Mouse (Mus musculus) kidney, postnatal 4 days (tissue): ENCODE data around the gene Rbm14.
"Not testable (repeated sequence)": the region's sequence is repeated elsewhere in the genome, so short reads cannot be mapped to it uniquely, and the experiment has no call there.

Experiments used
- DNase-seq, 2 experiments: peaks; one replicate each; pipeline ENCODE4 v3.0.0; 2021; ENCODE audit warnings: mixed read lengths in 2 of 2

Gene Rbm14

DNA sequence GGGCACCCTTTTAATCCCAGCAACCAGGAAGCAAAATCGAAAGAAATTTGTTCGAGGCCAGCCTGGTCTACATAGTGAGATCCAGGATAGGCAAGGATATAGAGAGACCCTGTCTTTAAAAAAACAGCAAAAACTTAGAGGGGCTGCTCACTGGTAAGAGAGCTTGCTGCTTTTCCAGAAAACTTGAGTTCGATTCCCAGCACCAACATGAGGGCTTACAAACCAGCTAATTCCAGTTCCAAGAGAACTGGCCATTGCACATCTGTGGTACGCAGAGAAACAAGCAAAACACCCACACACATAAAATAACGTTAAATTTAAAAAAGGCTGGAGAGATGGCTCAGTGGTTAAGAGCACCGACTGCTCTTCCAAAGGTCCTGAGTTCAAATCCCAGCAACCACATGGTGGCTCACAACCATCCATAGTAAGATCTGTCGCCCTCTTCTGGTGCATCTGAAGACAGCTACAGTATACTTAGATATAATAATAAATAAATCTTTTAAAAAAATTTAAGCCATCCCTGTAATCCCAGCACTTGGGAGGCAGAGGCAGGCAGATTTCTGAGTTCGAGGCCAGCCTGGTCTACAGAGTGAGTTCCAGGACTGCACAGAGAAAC lies 1.0 kb upstream of the Rbm14 start:
- peak in 1 of 2 experiments; percentile 25 for DNase-seq

DNA sequence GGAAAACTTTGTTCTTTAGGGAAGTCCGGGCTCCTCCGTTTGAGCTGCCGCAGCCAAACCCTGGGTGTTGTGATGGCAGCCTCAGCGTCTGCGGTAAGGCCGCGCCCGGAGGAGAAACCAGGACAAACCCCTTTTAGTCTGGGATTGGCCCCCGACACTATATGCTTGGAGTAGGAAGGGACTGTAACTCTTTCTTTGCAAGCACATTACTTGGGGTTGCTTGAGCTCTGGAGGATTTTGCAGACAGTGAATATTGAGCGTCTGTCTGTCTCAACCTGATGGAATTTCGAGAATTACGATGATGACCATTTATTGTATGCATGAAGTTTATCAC lies 442 bp upstream of the Rbm14 start:
- no peak for DNase-seq

DNA sequence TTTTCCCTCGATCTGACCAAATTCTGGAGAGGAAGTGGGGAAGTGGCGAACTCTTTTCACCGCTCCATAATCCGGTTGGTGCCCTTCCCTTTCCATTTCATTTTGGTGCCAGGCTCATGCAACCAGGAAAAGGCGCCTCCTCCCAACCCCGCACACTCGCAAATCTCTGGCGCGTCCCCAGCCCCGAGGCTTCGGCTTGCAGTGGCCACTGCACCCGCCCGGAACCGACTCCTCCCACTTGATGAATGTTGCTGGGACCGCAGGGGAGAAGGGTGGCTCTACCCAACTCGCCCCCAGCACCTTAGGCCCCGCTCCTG lies 730 bp downstream of the Rbm14 start:
- no peak for DNase-seq

DNA sequence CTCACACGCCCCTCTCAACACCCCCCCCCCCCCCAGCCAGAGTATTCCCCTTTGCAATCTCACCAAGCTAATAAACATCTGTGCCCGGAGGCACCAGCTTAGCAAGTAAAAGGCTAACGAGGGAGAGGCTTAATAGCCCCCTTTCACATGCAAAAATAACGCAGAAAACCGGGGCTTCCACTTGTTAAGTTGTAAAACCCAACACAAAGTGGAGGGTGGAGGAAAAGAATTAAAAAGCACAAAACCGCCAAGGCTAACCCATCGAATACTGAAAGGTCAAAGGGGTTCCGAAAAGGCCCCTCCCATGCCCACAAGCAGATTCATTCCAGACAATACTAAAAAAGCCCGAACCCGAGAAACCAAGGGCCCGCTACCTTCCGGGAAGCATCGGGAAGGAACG lies 1.1 kb downstream of the Rbm14 start:
- DNase-seq: no peak

DNA sequence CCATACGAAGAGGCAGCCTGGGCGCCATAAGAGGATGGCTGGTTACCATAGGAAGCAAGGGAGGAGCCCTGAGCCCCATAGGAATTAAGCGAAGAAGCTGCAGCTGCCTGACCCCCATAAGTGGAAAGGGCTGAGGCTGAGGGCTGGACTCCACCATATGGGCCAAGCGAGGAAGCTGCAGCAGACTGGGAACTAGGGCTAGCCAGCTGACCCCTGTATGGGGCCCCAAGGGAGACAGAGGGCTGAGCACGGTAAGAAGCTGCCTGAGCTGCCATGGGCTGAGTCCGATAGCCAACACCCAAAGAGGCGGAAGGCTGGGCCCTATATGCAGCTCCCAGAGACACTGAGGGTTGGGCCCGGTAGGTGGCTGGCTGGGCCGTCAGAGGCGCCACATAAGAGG lies 8.2 kb downstream of the Rbm14 start:
- no peak for DNase-seq

DNA sequence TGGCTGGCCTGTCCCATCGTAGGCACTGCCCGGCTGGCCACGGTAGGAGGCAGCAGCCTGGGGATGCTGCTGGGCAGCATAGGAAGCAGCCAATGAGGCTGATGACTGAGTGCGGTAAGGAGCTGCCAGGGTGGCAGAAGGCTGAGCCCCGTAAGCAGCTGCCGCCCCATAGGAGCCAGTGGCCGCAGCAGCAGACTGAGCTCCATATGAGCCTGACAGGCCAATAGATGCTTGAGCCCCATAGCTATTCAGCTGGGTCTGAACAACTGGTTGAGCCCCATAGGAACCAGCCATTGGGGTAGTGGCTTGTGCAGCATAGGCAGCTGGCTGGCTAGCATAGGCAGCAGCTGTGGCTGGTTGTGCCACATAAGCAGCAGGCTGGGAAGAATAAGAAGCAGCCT lies 8.7 kb downstream of the Rbm14 start:
- DNase-seq: no peak

DNA sequence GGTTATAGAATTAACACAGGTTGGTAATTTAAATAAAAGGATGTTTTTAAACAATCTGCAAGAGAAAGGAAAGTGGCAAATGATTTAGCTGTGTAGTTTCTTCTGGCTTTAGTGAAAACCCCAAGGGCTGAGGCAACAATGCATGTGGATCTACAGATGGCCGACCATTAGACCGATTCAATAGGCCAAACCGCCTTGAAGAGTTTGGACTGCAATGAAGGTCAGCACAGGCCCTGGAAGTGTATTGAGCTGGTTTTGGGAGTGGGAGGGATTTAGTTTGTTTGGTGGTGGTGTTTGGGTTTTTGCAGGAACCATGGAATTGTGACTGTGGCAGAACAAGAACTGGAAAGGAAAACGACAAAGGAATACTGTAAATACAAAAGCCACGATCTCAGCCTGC lies 12.4 kb downstream of the Rbm14 start:
- no peak for DNase-seq

DNA sequence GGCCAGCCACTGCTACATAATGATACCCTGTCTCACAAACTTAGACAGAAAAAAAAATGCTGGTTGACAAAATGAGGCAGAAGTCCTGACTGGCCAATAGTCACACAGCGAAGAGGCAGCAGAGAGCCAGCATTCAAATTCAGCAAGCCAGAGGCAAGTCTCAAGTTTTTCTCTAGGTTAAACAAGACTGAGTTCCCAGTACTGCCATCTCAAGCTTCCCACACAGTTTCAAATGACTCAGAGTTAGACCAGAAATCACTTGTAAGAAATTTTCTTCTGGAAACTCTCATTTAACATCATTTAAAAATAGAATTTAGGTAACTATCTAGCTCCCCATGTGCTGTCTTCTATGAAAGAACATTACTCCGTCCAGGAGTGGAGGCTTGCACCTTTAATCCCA lies 13.6 kb downstream of the Rbm14 start:
- DNase-seq: no peak

DNA sequence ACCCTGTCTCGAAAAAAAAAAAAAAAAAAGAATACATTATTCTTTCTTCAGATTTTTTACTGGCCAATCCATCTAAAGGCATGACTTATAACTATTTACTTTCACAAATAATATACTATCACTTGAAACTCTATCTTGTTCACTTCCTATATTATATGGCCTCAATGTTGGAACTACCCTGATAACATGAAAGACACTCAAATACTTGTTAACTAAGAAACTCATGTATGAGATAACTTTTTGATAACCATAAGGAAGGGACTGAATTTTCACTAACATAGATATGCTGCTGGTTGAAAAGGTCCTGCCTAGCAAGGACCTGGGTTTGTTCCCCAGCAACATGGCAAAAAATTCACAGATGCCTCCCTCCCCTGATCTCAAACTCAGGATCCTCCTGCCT lies 15.5 kb downstream of the Rbm14 start:
- DNase-seq: no peak

DNA sequence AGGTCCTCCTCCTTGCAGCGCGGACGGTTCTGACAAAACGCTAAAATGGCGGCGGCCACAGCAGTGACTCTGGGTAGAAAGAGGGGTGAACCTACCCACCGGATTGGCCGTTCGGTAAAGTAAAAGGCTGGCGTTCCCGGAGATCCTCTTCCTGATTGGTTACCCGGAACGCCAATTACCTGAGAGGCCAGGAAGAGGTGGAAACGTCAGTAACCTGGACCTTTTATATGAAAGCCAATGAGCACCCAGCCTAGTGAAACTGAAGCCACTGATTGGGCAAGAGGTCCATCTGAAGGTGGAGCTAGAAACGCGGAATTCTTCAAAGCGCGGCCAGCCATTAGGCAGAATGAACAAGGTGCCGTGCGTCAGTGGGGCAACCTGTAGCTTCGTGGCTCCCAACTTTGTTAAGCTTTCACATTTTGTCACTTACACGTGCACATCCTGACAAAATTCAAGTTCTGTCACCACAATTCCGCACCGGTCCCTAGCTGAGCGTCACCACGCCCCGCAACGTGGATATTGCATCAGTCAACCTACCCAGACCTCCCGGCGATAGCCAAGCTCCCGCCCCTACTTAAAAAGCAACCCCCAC lies 17.5 kb downstream of the Rbm14 start, which contains the start of gene Rbm4:
TSS of gene Rbm4 (minus strand) at position 71 of the 592 bp plus-strand sequence.
- peak; percentile 95 to 98 for DNase-seq

DNA sequence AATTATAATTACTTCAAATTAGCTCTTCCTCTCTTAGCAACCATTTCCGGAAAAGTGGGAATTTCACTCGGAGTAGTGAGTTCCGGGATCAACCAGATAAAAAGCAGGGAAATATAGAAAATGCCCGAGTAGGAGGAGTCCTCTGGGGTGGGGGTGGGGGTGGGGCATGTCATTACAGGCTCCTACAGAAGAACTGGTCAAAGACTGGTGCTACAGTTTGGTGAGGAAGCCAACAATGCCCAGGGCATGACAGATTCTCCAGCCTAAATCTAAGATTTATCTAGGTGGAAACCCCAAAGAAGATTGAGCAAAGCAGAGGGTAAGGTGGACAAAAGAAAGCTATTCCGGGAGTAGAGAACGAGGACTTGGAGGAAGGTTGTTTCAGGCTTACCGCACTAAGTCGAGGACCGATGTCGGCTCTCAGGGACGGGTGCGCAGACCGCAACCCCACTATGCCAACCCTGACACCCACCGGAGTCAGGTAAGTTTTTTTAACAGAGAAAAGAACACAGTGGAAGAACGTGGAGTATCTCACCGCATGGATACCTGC lies 18.1 kb downstream of the Rbm14 start:
- DNase-seq: no peak

DNA sequence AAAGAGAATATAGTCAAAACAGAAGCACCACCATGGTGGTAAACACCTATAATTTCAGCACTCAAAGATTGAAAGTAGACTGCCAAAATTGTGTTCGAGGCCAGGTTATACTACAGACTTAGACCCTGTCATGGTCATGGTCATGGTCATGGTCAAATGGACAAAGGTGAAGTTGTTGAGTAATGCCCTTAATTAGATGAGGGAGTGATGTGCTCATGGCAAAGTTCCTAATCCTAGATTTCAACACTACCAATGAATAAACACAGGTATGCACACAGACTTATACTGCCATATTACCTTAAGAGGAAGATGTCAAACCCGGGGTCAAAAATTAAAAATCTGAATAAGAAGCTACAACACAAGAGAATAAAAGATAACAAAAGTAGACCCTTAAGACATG lies 25.1 kb downstream of the Rbm14 start:
- no peak for DNase-seq

DNA sequence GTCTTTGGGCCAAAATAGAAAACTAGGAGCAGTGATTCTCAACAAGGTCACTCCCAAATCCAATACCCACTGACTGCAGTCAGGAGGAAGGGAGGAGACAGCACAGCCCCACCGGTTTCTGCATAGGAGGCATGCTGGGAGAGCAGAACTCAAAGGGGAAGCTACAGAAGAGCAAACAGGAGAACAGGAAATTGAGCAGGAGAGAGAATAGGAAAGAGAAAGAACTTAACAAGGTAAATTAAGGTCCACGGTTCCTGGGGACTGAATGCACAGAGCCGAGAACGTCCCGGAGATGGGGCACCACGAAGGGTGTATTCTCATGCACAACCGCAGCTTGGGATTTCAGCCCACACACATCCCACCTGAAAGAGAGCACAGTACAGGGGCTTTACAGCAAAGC lies 26.2 kb downstream of the Rbm14 start:
- no peak for DNase-seq

DNA sequence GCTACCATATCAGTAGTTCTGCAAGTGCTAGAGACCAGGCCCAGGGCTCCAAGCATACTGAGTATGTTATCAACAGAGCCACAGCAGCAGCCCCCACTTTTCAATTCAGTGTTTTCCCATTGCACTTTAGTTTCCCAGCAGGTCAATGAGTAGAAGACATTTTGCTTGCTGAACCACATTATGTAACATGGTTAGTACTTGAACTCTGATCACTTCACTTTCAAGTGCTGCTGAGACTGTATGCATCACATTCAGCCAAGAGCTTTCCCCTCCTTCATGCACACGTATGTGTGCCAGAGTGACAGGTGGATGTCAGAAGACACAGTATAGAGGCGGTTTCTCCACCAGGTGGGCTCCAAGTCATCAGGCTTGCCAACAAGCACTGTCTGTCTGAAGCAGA lies 28.5 kb downstream of the Rbm14 start:
- DNase-seq: no peak

DNA sequence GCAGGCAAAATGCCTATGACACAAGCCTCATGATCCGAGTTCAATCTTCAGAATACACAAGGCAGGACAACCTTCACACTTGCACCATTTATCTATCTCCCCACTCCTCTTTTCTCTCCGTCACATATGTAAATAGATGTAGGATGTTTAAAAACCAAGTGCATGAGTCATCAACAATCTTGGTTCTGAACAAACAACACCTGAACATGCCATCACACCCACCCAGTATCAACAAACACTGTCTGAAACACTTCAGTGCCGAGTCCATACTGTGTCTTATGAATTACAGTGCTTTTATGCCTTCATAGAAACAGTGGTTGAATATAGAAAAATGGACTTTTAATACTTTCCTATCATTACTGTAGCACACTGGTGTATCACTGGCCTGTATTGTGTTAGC lies 38.6 kb downstream of the Rbm14 start:
- DNase-seq: no peak

DNA sequence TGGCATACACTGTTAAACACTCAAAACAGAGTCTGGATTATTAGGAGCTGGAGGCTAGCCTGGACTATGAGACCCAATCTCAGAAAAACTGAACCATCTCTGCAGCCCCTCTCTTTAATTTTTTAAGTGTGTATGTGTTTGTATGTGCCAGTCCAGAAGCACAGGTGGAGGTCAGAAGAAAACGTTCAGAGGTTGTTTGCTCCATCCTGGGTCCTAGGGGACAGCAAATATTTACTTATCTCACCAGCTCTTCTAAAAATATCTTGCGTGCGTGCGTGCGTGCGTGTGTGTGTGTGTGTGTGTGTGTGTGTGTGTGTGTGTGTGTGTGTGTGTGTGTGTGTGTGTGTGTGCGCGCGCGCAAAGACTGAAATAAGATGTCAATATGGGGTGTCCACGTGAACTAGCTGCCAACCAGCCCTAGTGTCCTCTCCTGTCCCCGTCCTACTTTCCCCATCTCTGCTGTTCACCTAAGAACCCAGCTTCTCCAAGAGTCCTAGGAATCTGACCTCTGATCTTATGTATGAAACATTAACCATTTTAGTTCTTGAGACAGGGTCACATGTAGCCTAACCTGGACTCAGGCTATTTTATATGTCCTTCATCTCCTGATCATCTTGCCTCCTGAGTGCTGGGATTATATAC lies 43.8 kb downstream of the Rbm14 start:
- DNase-seq: no peak

DNA sequence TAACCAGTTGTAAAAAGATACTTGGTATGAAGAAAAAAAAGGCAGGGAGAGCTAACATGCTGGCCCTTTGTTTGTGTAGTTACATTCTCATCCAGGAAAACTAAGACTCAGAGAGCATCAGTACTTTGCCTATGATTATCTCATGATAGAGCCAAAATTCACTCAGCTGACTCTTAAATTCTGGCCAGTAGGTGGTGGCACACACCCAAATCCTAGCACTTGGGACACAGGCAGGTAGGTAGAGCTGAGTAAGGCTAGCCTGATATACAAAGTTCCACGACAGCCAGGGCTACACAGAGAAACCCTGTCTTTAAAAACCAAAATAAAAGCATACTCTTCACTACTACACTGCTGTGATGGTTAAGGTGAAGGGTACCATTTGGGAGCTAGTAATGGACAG lies 48.6 kb downstream of the Rbm14 start:
- no peak for DNase-seq

DNA sequence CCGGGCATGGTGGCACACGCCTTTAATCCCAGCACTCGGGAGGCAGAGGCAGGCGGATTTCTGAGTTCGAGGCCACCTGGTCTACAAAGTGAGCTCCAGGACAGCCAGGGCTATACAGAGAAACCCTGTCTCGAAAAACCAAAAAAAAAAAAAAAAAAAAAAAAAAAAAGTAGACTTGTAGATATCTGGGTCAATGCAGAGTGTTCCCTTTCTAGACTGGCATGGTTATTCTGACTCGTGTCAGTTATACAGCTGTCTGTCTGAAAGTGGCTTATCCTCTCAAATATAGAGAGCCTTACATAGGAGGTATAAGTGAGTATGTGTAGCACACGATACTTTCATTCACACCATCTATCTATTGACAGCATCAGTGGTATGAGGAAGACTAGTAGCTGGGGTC lies 50.9 kb downstream of the Rbm14 start:
- DNase-seq: not testable (repeated sequence)

DNA sequence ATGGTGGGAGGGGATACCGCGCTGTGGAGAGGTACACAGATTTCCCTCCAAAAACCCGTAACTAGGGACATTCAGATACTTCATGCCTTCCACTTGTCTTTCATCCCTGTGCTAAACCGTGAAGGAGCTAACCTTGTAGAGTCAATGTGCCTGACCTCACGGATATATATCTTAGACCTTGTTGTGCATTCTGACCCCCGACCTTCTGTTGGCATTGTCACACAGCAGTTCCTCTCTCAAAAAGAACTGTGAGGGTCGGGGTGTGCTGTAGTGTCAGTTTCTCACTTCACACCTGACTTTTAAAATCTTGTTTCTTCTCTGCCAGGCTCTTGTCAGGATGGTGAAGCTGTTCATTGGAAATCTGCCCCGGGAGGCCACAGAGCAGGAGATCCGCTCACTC lies 54.5 kb downstream of the Rbm14 start:
- no peak for DNase-seq

DNA sequence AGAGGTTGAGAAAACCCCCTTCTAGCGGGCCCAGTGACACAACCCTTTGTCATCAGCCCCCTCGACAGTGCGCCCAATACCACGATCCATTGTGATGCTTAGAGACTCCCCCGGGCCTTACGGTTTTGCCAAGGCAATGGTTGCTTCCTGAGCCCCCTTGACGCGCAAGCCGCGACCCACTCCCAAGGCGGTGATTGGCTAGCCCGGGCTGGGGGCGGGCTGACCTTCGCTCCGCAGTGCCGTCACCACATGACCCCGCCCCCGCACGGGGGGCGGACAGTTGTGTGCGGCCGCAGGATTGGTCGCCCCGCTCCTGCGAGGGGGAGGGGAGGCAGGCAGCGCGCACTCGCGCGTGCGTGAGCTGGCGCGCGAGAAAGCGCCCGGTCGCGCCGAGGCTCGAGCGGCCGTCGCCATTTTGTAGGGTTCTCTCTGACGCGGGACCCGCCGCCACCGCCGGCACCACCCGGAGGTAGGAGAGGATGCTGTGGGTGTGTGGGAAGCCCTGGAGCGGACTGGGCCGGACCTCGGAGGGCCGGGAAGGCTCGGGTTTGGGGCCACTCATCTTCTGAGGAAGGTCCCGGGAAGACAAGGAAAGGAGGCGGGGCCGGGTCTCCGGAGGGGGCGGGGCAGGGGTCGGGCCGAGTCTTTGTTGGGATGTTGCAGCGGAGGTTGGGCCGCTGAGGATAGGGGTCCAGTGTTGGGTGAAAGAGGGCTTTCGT lies 55.1 kb downstream of the Rbm14 start, which contains the start of gene Rbm4b:
TSS of gene Rbm4b (plus strand) at position 305 of the 719 bp plus-strand sequence.
- peak; percentile 97 to 99 for DNase-seq

DNA sequence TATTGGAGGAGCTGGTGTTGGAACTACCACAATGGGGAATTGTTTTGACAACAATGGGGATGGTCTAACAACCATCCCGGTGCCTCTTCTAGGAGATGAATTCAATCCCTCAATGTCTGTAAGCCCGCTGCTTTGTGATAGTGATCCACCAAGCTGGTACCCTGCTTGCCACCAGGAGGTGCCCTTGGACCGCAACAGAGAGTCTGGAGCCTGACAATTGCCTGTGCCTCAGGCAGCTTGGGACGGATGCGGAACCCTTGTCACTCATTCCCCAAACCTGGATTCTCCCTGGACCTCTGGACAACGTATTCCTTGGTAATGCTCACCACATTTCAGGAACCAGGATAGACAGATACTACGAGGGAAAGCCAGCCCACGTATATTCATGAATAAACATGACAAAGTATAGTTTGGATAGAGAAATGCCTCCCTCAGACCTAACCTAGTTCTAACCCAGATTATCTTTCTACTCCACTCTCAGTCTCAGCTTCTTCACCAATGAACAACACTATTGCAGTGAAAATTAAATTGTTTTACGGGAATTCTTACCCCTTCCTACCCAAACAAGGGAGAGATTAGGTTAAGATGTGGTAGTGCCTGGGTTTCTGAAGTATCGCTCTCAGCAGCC lies 55.8 kb downstream of the Rbm14 start:
- peak; percentile 93 to 94 for DNase-seq
